Mouse (Mus musculus) kidney, adult 2 months (tissue): ENCODE data around the gene Rps27l. TPM values are rescaled to one million over a fixed set of nuclear protein-coding genes. Genes with fewer than 3 reads are reported as not detected.

Experiments
- DNase-seq: peaks from one replicate; pipeline ENCODE4 v3.0.0; 2021
- H3K27ac ChIP-seq: fragments of 200-500 bp; 2 replicates; pipeline ENCODE4 v1.5.1; 2012; ENCODE audit warnings: low read depth, low read length, control low read depth, inconsistent platforms; ENCODE audit not compliant: insufficient read depth
- H3K27me3 ChIP-seq: fragments of 200-500 bp; replicated peaks from 2 replicates; pipeline ENCODE4 v1.6.1; 2012; ENCODE audit warnings: mild to moderate bottlenecking, moderate library complexity, low read length, inconsistent platforms; ENCODE audit not compliant: control insufficient read depth, insufficient read depth
- H3K36me3 ChIP-seq: fragments of 200-500 bp; 2 replicates; pipeline ENCODE4 v1.6.1; 2012; ENCODE audit warnings: mild to moderate bottlenecking, moderate library complexity, low read length, inconsistent platforms; ENCODE audit not compliant: control insufficient read depth, insufficient read depth
- H3K4me1 ChIP-seq: fragments of 200-500 bp; 2 replicates; pipeline ENCODE4 v1.6.1; 2011; ENCODE audit warnings: low read length; ENCODE audit not compliant: control insufficient read depth, insufficient read depth
- H3K4me3 ChIP-seq: fragments of 200-500 bp; 2 replicates; pipeline ENCODE4 v1.5.1; 2011; ENCODE audit warnings: mild to moderate bottlenecking, low read depth, low read length, control low read depth; ENCODE audit not compliant: insufficient read depth
- CTCF ChIP-seq: fragments of 200-500 bp; conservative IDR thresholded peaks from 2 replicates; pipeline ENCODE4 v1.5.1; 2011; ENCODE audit warnings: low read depth, mild to moderate bottlenecking, control low read depth, low read length, moderate library complexity, mixed read lengths; ENCODE audit not compliant: insufficient read depth, insufficient read length
- POLR2A ChIP-seq: fragments of 200-500 bp; IDR thresholded peaks from one replicate; pipeline ENCODE4 v1.6.1; 2011; ENCODE audit warnings: low read depth, low read length, control low read depth
- WGBS: fragments of 180-500 bp; shearing (Covaris S2); methylation state at CpG from one replicate; pipeline ENCODE4 v1.1.7; 2018; 5-methylcytosine and 5-hydroxymethylcytosine counted together
- polyA plus RNA-seq: library from polyadenylated mRNA; depleted of rRNA; stranded (reverse); fragments of >200 nt; gene quantifications from 2 replicates; pipeline ENCODE4 v1.2.3, GENCODE M21; 2012; rRNA removed

Gene Rps27l
- polyA plus RNA-seq, 1 experiment, result 128 TPM

GRCm38 (mm10) chr9:66991021-66991749 lies 45.3 kb downstream of the Rps27l start:
- no peak for TF ChIP-seq CTCF
- TF ChIP-seq POLR2A, result no peak
- H3K4me3 ChIP-seq, result no peak overlapping the region
- WGBS, result 68% methylated on average over 9 of the region's 9 CpGs
- no peaks in the 10 kb centered on the region for H3K27me3 ChIP-seq
- no peak overlapping the region for H3K27ac ChIP-seq
- H3K36me3 ChIP-seq, result no peaks in the 10 kb centered on the region
- no peak for DNase-seq
- peaks cover 13% of the 10 kb centered on the region for H3K4me1 ChIP-seq

- TF ChIP-seq POLR2A (no peak), CTCF (no peak)
- 80% methylated on average over 8 of the region's 8 CpGs for WGBS
Observed at GRCm38 (mm10) chr9:66991750-66992410, 46.0 kb downstream of the Rps27l start.

More at GRCm38 (mm10) chr9:66991750-66992410, 46.0 kb downstream of the Rps27l start:
- Histone ChIP-seq H3K27ac (no peak overlapping the region), H3K4me3 (no peak overlapping the region), H3K27me3 (no peaks in the 10 kb centered on the region), H3K4me1 (peaks cover 13% of the 10 kb centered on the region), H3K36me3 (no peaks in the 10 kb centered on the region)
- no peak for DNase-seq

Other genes starting within 250 kb of the Rps27l start
- gene Car12, start 232.4 kb upstream of the Rps27l start, polyA plus RNA-seq, result 295 and 328 TPM in 2 replicates
- 5.4 and 6.5 TPM in 2 replicates for gene Aph1b, start 150.6 kb upstream of the Rps27l start, polyA plus RNA-seq
- 0.16 and 0.20 TPM in 2 replicates for gene Gm10647, start 149.0 kb upstream of the Rps27l start, polyA plus RNA-seq
- gene Aph1c, start 111.4 kb upstream of the Rps27l start, polyA plus RNA-seq, result 22.9 and 29.4 TPM in 2 replicates
- gene Rab8b, start 26.4 kb upstream of the Rps27l start, polyA plus RNA-seq, result 5.6 and 8.1 TPM in 2 replicates
- gene Lactb, start 29.4 kb downstream of the Rps27l start, polyA plus RNA-seq, result 24.3 and 29.9 TPM in 2 replicates
- 57.9 and 110 TPM in 2 replicates for gene Tpm1, start 103.3 kb downstream of the Rps27l start, polyA plus RNA-seq